Mouse (Mus musculus) thymus, adult 2 months (tissue): ENCODE measurements around the gene Sh3bgrl3. TPM values are rescaled to one million over a fixed set of nuclear protein-coding genes. Genes with fewer than 3 reads are reported as not detected.

ENCODE experiments used
- DNase-seq: peaks from one replicate; pipeline ENCODE4 v3.0.0; 2021
- H3K27ac ChIP-seq: fragments of 200-500 bp; 2 replicates; pipeline ENCODE4 v1.5.1; 2012; ENCODE audit warnings: low read length, control low read depth; ENCODE audit not compliant: control insufficient read depth, insufficient read depth
- H3K27me3 ChIP-seq: fragments of 200-500 bp; 2 replicates; pipeline ENCODE4 v1.6.1; 2012; ENCODE audit warnings: mild to moderate bottlenecking, low read length, moderate library complexity, mixed read lengths; ENCODE audit not compliant: control insufficient read depth, insufficient read depth
- H3K36me3 ChIP-seq: fragments of 200-500 bp; 2 replicates; pipeline ENCODE4 v1.6.1; 2012; ENCODE audit warnings: mild to moderate bottlenecking, low read length, moderate library complexity; ENCODE audit not compliant: control insufficient read depth, insufficient read depth
- H3K4me1 ChIP-seq: fragments of 200-500 bp; replicated peaks from 2 replicates; pipeline ENCODE4 v1.6.1; 2012; ENCODE audit warnings: low read length; ENCODE audit not compliant: control insufficient read depth, insufficient read depth
- H3K4me3 ChIP-seq: fragments of 200-500 bp; 2 replicates; pipeline ENCODE4 v1.5.1; 2012; ENCODE audit warnings: mild to moderate bottlenecking, low read length, control low read depth, moderate library complexity; ENCODE audit not compliant: control insufficient read depth, insufficient read depth
- CTCF ChIP-seq: fragments of 200-500 bp; IDR thresholded peaks from 2 replicates; pipeline ENCODE4 v1.5.1; 2012; ENCODE audit warnings: mild to moderate bottlenecking, control low read depth, low read length, moderate library complexity, borderline replicate concordance; ENCODE audit not compliant: control insufficient read depth, poor library complexity, insufficient read depth; ENCODE audit errors: extremely low read depth
- POLR2A ChIP-seq: fragments of 200-500 bp; IDR thresholded peaks from 2 replicates; pipeline ENCODE4 v1.6.1; 2012; ENCODE audit warnings: mild to moderate bottlenecking, low read length, control low read depth, moderate library complexity; ENCODE audit not compliant: control insufficient read depth, poor library complexity, insufficient read depth; ENCODE audit errors: extremely low read depth
- WGBS: fragments of 180-500 bp; shearing (Covaris S2); methylation state at CpG from one replicate; pipeline ENCODE4 v1.1.7; 2018; 5-methylcytosine and 5-hydroxymethylcytosine counted together
- polyA plus RNA-seq: library from polyadenylated mRNA; depleted of rRNA; stranded (reverse); fragments of >200 nt; gene quantifications from 2 replicates; pipeline ENCODE4 v1.2.3, GENCODE M21; 2012

Sh3bgrl3 gene
- polyA plus RNA-seq, 1 experiment, result 1,368 TPM

DNA sequence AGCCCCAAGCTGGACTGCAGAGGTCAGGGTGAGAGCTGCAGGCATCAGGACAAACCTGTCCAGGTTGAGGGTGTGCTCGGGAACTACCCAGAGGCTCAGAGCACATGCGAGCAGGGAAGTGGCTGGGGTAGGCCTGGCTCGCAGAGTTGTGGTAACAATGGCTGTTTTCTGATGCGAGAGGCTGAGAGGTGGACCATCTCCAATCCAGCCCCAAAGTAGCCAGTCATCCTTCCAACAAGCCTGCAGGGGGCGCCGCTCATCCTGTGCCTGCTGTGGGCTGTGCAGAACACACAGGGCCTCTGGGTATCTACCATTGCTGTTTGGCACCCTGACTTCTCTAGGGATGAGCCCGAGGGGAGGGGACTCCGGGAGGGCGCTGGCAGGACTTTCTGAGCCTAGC is 8.9 kb downstream of the Sh3bgrl3 start:
- no peak for TF ChIP-seq POLR2A
- no peak for TF ChIP-seq CTCF
- Histone ChIP-seq H3K4me3 (no peak overlapping the region), H3K36me3 (no peaks in the 10 kb centered on the region), H3K27ac (peak overlapping the region; percentile 98), H3K27me3 (no peaks in the 10 kb centered on the region), H3K4me1 (peaks cover 89% of the 10 kb centered on the region)
- 61% methylated on average over 9 of the region's 9 CpGs for WGBS
- peak; percentile 59 for DNase-seq

DNA sequence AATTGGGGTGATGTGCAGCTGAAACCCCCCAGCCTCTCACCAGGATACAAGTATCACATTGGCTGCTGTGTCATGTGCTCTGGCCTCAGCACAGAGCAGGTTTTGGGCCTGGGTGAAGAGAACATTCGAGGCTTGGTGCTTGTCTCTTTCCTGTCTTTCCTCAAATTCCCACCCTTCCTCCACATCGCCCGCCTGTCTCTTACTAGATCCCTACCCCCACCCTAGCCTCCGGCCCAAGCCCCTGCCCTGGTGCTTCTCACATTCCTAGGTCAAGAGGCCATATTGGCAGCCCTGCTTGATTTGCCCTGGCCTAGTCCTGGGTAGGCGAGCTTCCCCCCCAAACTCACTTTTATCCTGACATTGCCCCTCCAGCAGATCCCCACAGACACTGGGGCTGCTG is 9.5 kb downstream of the Sh3bgrl3 start:
- Histone ChIP-seq H3K36me3 (no peaks in the 10 kb centered on the region), H3K27me3 (no peaks in the 10 kb centered on the region), H3K27ac (peak overlapping the region; percentile 98), H3K4me3 (peak overlapping the region; percentile 30), H3K4me1 (peaks cover 89% of the 10 kb centered on the region)
- no peak for DNase-seq
- WGBS, result 78% methylated on average over 5 of the region's 5 CpGs
- TF ChIP-seq POLR2A (no peak), CTCF (no peak)

DNA sequence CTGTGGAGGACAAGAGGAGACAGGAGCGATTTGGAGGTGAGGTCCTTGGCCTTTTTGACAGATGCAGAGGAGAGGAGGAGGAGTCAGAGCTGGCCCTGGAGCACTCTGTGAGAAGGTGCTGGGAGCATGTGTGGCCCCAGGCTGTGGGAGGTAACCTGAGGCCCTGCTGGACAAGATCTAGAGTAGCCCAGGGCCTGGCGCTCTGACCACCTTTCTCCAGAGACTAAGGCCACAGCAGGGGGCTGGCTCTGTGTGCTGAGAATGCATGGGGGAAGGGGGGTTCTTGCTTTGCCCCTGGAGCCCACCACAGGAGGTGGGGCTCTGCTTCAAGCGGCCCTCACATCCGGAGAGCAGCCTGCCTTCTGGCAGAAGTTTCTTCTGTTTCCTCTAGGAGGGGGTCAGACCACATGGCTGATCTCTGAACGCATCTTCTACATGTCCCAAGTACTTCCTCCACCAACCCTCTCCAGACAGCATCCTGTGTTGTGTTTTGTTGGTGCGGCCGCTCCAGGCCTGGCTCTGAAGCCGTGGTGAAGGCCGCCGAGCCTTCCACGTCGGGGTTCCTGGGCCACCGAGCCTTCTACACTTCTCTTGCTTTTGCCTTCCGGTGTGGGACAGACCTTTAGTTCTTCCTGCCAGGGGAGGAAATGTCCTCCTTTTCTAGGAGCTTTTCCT is 10.3 kb downstream of the Sh3bgrl3 start:
- H3K4me3 ChIP-seq, result peak overlapping the region; percentile 30

DNA sequence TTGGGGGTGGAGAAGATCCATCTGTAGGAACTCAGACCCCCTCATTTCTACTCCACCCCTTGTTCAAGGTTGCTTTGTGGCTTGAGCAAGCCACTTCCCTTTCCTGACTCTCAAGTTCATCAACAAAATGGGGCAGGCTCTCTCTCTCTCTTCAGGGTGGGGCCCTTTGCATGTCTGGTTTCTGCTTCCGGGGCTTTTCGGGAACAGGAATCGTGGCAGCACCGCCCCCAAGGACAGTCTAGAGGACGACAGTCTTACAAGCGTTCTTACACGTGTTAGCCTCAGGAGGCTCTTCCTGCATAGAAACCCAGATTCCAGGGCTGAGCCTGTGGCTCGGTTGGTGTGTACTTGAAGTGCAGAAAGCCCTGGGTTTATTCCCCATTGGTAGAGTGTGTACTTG is 11.6 kb downstream of the Sh3bgrl3 start:
- H3K27me3 ChIP-seq, result no peaks in the 10 kb centered on the region
- TF ChIP-seq CTCF, result 0 out of 2 replicates have a peak, but pooled peaks have one; percentile 40
- TF ChIP-seq POLR2A, result peak; percentile 50; the same call in 1 of the 2 replicates
- no peak overlapping the region for H3K4me3 ChIP-seq
- peak; percentile 84 for DNase-seq
- no peaks in the 10 kb centered on the region for H3K36me3 ChIP-seq
- 2% methylated on average over 8 of the region's 8 CpGs for WGBS
- H3K27ac ChIP-seq, result peak overlapping the region; percentile 99
- peaks cover 92% of the 10 kb centered on the region for H3K4me1 ChIP-seq

More for the DNA sequence above, 10.3 kb downstream of the Sh3bgrl3 start:
- Histone ChIP-seq H3K4me1 (peaks cover 91% of the 10 kb centered on the region), H3K27ac (peak overlapping the region; percentile 98), H3K27me3 (no peaks in the 10 kb centered on the region), H3K36me3 (no peaks in the 10 kb centered on the region)
- peak; percentile 75 for DNase-seq
- no peak for TF ChIP-seq POLR2A
- no peak for TF ChIP-seq CTCF
- WGBS, result 3% methylated on average over 14 of the region's 14 CpGs

DNA sequence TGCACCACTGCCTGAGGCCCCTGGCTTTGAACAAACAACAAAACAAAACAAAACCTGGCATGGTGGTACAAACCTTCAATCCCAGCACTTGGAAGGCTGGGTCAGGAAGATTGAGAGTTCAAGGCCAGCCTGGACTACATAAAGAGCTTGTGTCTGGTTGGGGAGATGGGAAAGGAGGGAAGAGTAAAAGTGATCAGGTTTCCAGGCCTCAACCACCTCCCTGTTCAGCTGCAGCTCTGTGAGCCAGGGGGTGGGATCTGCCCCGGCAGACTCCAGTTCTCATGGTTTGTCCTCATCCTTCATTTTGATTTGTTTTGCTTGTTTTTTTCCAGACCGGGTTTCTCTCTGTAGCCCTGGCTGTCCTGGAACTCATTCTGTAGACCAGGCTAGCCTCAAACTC is 12.1 kb downstream of the Sh3bgrl3 start:
- H3K27me3 ChIP-seq, result no peaks in the 10 kb centered on the region
- TF ChIP-seq CTCF, result no peak
- no peak for TF ChIP-seq POLR2A
- DNase-seq, result no peak
- peaks cover 95% of the 10 kb centered on the region for H3K4me1 ChIP-seq
- no peaks in the 10 kb centered on the region for H3K36me3 ChIP-seq
- 9% methylated on average over 2 of the region's 2 CpGs for WGBS
- peak overlapping the region; percentile 99 for H3K27ac ChIP-seq
- no peak overlapping the region for H3K4me3 ChIP-seq

DNA sequence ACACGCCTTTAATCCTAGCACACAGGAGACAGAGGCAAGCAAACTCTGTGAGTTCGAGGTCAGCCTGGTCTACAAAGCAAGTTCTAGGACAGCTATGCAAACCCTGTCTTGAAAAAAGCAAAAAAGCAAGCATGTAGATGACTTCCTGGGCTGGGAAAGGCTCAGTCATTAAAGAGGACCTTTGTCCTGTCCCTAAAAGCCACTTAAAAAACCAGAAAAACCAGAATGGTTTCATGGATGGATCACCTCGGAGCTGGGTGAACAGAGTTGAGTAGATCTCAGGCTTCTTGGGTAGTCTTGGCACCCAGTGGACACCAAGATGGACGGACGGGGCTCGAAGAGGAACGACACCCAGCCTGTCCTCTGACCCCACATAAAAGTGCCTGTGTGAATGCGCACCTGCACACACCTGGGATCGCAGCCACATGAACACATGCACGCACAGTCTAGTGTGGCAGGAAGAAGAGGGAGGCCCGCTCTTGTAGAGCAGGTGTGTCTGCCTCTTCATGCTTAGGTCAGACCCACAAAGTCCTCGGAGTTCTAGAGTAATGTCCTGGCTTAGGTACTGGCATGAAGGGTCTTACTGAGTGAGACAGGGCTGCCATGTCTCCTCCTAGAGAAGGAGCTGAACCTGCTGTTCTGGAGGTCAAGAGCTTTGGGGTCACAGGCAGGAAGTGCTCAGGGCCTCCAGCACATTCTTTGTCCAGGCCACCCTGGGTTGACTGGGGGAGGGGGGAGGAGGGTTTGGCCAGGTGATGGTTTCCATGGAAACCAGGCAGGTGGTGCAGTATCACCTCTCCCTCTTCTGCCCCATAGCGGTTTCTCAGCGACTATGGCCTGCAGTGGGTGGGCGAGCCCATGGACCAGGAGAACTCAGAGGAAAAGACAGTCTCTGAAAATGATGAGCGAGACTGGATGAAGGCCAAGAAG is 13.1 kb downstream of the Sh3bgrl3 start:
- TF ChIP-seq CTCF (no peak), POLR2A (no peak)
- Histone ChIP-seq H3K36me3 (no peaks in the 10 kb centered on the region), H3K27ac (peak overlapping the region; percentile 99), H3K4me3 (no peak overlapping the region), H3K27me3 (no peaks in the 10 kb centered on the region), H3K4me1 (peaks cover 90% of the 10 kb centered on the region)
- 33% methylated on average over 16 of the region's 16 CpGs for WGBS
- DNase-seq, result peak; percentile 60
